Mouse (Mus musculus) liver, adult 2 months (tissue): ENCODE measurements around the gene Sars2.

ENCODE experiments used
- CTCF ChIP-seq: fragments of 200-500 bp; IDR thresholded peaks from 2 replicates; pipeline ENCODE4 v1.5.1; 2011; ENCODE audit warnings: low read depth, low read length, control low read depth
- POLR2A ChIP-seq: fragments of 200-500 bp; IDR thresholded peaks from 2 replicates; pipeline ENCODE4 v1.6.1; 2011; ENCODE audit warnings: low read length, control low read depth; ENCODE audit not compliant: insufficient read depth; ENCODE audit errors: extremely low read depth

GRCm38 (mm10) chr7:28741709-28742438 lies at the start of gene Sars2, which contains the start of gene Mrps12:
- TF ChIP-seq POLR2A (peak; percentile 62; the same call in 1 of the 2 replicates), CTCF (peak; percentile 84)
